Mouse (Mus musculus): ENCODE measurements around the gene Lrch1. TPM values are rescaled to one million over a fixed set of nuclear protein-coding genes. Genes with fewer than 3 reads are reported as not detected.

The Lrch1 gene
- polyA plus RNA-seq, 1 experiment from 2014 or later, result 8.2 TPM

GRCm38 (mm10) chr14:74840820-74841219, 106.9 kb downstream of the Lrch1 start:
- Histone ChIP-seq H3K9me3 (no peaks in the 10 kb centered on the region), H3K4me2 (replicated peaks) (no peak overlapping the region), H3K4me3 (no peak overlapping the region), H3K9ac (replicated peaks) (no peak overlapping the region), H3K4me1 (peaks cover 8% of the 10 kb centered on the region; the same call in 1 of the 2 replicates), H3K36me3 (no peaks in the 10 kb centered on the region), H3K27me3 (no peaks in the 10 kb centered on the region), H3K27ac (replicated peaks) (no peak overlapping the region)
- WGBS, result 56% methylated on average over 3 of the region's 3 CpGs
- ATAC-seq (ENCODE audit: low FRiP score, low read depth), result no peak

- H3K27ac ChIP-seq (replicated peaks), result no peak overlapping the region
- peaks cover 6% of the 10 kb centered on the region; the same call in 1 of the 2 replicates for H3K4me1 ChIP-seq
- no peak overlapping the region for H3K4me3 ChIP-seq
- H3K4me2 ChIP-seq (replicated peaks), result no peak overlapping the region
- H3K36me3 ChIP-seq, result no peaks in the 10 kb centered on the region
- H3K9ac ChIP-seq (replicated peaks), result no peak overlapping the region
- WGBS, result 89% methylated on average over 2 of the region's 2 CpGs
- H3K27me3 ChIP-seq, result no peaks in the 10 kb centered on the region
- no peaks in the 10 kb centered on the region for H3K9me3 ChIP-seq
- no peak for ATAC-seq (ENCODE audit: low FRiP score, low read depth)
These were observed 107.3 kb downstream of the Lrch1 start for GRCm38 (mm10) chr14:74840328-74840727.

- H3K36me3 ChIP-seq, result no peaks in the 10 kb centered on the region
- no peak overlapping the region for H3K4me2 ChIP-seq (replicated peaks)
- no peak overlapping the region for H3K9ac ChIP-seq (replicated peaks)
- no peak overlapping the region for H3K27ac ChIP-seq (replicated peaks)
- H3K27me3 ChIP-seq, result no peaks in the 10 kb centered on the region
- H3K4me1 ChIP-seq, result peaks cover 6% of the 10 kb centered on the region; the same call in 1 of the 2 replicates
- no peak overlapping the region for H3K4me3 ChIP-seq
- WGBS, result 87% methylated on average over 7 of the region's 7 CpGs
- no peak for ATAC-seq (ENCODE audit: low FRiP score, low read depth)
- H3K9me3 ChIP-seq, result no peaks in the 10 kb centered on the region
These were observed 108.9 kb downstream of the Lrch1 start for GRCm38 (mm10) chr14:74838816-74839215.

GRCm38 (mm10) chr14:74835010-74835409, 112.7 kb downstream of the Lrch1 start:
- no peak overlapping the region for H3K9ac ChIP-seq (replicated peaks)
- no peaks in the 10 kb centered on the region for H3K4me1 ChIP-seq
- H3K27me3 ChIP-seq, result no peaks in the 10 kb centered on the region
- no peaks in the 10 kb centered on the region for H3K9me3 ChIP-seq
- WGBS, result 75% methylated on average over 1 of the region's 1 CpGs
- no peak overlapping the region for H3K4me2 ChIP-seq (replicated peaks)
- H3K27ac ChIP-seq (replicated peaks), result no peak overlapping the region
- H3K4me3 ChIP-seq, result no peak overlapping the region
- no peak for ATAC-seq (ENCODE audit: low FRiP score, low read depth)
- no peaks in the 10 kb centered on the region for H3K36me3 ChIP-seq

GRCm38 (mm10) chr14:74834215-74834614, 113.5 kb downstream of the Lrch1 start:
- no peaks in the 10 kb centered on the region for H3K9me3 ChIP-seq
- no peak overlapping the region for H3K27ac ChIP-seq (replicated peaks)
- no peak overlapping the region for H3K4me2 ChIP-seq (replicated peaks)
- H3K9ac ChIP-seq (replicated peaks), result no peak overlapping the region
- 96% methylated on average over 1 of the region's 1 CpGs for WGBS
- no peak for ATAC-seq (ENCODE audit: low FRiP score, low read depth)
- H3K4me1 ChIP-seq, result no peaks in the 10 kb centered on the region
- H3K27me3 ChIP-seq, result no peaks in the 10 kb centered on the region
- H3K4me3 ChIP-seq, result no peak overlapping the region
- H3K36me3 ChIP-seq, result no peaks in the 10 kb centered on the region

GRCm38 (mm10) chr14:74831653-74832052, 116.0 kb downstream of the Lrch1 start:
- no peak overlapping the region for H3K27ac ChIP-seq (replicated peaks)
- 78% methylated on average over 5 of the region's 5 CpGs for WGBS

GRCm38 (mm10) chr14:74831050-74831449, 116.6 kb downstream of the Lrch1 start:
- no peak overlapping the region for H3K4me2 ChIP-seq (replicated peaks)
- H3K36me3 ChIP-seq, result no peaks in the 10 kb centered on the region
- no peak for ATAC-seq (ENCODE audit: low FRiP score, low read depth)
- no peaks in the 10 kb centered on the region for H3K27me3 ChIP-seq
- no peaks in the 10 kb centered on the region for H3K4me1 ChIP-seq
- WGBS, result 56% methylated on average over 5 of the region's 5 CpGs
- H3K9ac ChIP-seq (replicated peaks), result no peak overlapping the region
- no peaks in the 10 kb centered on the region for H3K9me3 ChIP-seq
- H3K27ac ChIP-seq (replicated peaks), result no peak overlapping the region
- H3K4me3 ChIP-seq, result no peak overlapping the region

More at GRCm38 (mm10) chr14:74831653-74832052, 116.0 kb downstream of the Lrch1 start:
- H3K9ac ChIP-seq (replicated peaks), result no peak overlapping the region
- ATAC-seq (ENCODE audit: low FRiP score, low read depth), result no peak
- H3K4me1 ChIP-seq, result no peaks in the 10 kb centered on the region
- H3K4me2 ChIP-seq (replicated peaks), result no peak overlapping the region
- H3K27me3 ChIP-seq, result no peaks in the 10 kb centered on the region
- no peaks in the 10 kb centered on the region for H3K36me3 ChIP-seq
- H3K9me3 ChIP-seq, result no peaks in the 10 kb centered on the region
- no peak overlapping the region for H3K4me3 ChIP-seq

GRCm38 (mm10) chr14:74830591-74830990, 117.1 kb downstream of the Lrch1 start:
- Histone ChIP-seq H3K9ac (replicated peaks) (no peak overlapping the region), H3K4me1 (no peaks in the 10 kb centered on the region), H3K36me3 (no peaks in the 10 kb centered on the region), H3K4me3 (no peak overlapping the region), H3K9me3 (no peaks in the 10 kb centered on the region), H3K4me2 (replicated peaks) (no peak overlapping the region), H3K27me3 (no peaks in the 10 kb centered on the region), H3K27ac (replicated peaks) (no peak overlapping the region)
- 80% methylated on average over 2 of the region's 2 CpGs for WGBS
- no peak for ATAC-seq (ENCODE audit: low FRiP score, low read depth)

GRCm38 (mm10) chr14:74822757-74823680, 124.7 kb downstream of the Lrch1 start:
- H3K27me3 ChIP-seq, result no peaks in the 10 kb centered on the region
- no peak overlapping the region for H3K4me3 ChIP-seq
- H3K4me1 ChIP-seq, result no peaks in the 10 kb centered on the region
- no peak overlapping the region for H3K27ac ChIP-seq (replicated peaks)
- H3K36me3 ChIP-seq, result no peaks in the 10 kb centered on the region
- H3K9me3 ChIP-seq, result no peaks in the 10 kb centered on the region
- no peak overlapping the region for H3K4me2 ChIP-seq (replicated peaks)
- no peak overlapping the region for H3K9ac ChIP-seq (replicated peaks)
- WGBS, result 87% methylated on average over 7 of the region's 7 CpGs
- ATAC-seq (ENCODE audit: low FRiP score, low read depth), result no peak

- no peaks in the 10 kb centered on the region for H3K27me3 ChIP-seq
- ATAC-seq (ENCODE audit: low FRiP score, low read depth), result no peak
- H3K27ac ChIP-seq (replicated peaks), result no peak overlapping the region
- no peaks in the 10 kb centered on the region for H3K9me3 ChIP-seq
- no peak overlapping the region for H3K9ac ChIP-seq (replicated peaks)
- no peaks in the 10 kb centered on the region for H3K4me1 ChIP-seq
- H3K36me3 ChIP-seq, result no peaks in the 10 kb centered on the region
- no peak overlapping the region for H3K4me3 ChIP-seq
- H3K4me2 ChIP-seq (replicated peaks), result no peak overlapping the region
- WGBS, result 57% methylated on average over 2 of the region's 2 CpGs
These were observed 125.6 kb downstream of the Lrch1 start for GRCm38 (mm10) chr14:74822048-74822447.

- Histone ChIP-seq H3K36me3 (no peaks in the 10 kb centered on the region), H3K4me1 (peaks cover 11% of the 10 kb centered on the region), H3K27ac (replicated peaks) (no peak overlapping the region), H3K4me3 (no peak overlapping the region), H3K27me3 (no peaks in the 10 kb centered on the region), H3K9me3 (no peaks in the 10 kb centered on the region), H3K4me2 (replicated peaks) (no peak overlapping the region), H3K9ac (replicated peaks) (no peak overlapping the region)
- ATAC-seq (ENCODE audit: low FRiP score, low read depth), result no peak
- whole genome bisulfite sequencing, result 90% methylated on average over 11 of the region's 11 CpGs
These were observed 127.4 kb downstream of the Lrch1 start for GRCm38 (mm10) chr14:74820180-74820813.

GRCm38 (mm10) chr14:74816705-74817104, 131.0 kb downstream of the Lrch1 start:
- no peak for ATAC-seq (ENCODE audit: low FRiP score, low read depth)

More at GRCm38 (mm10) chr14:74816705-74817104, 131.0 kb downstream of the Lrch1 start:
- H3K4me2 ChIP-seq (replicated peaks), result no peak overlapping the region
- H3K27me3 ChIP-seq, result no peaks in the 10 kb centered on the region
- no peak overlapping the region for H3K9ac ChIP-seq (replicated peaks)
- H3K4me3 ChIP-seq, result no peak overlapping the region
- no peak overlapping the region for H3K27ac ChIP-seq (replicated peaks)
- peaks cover 18% of the 10 kb centered on the region for H3K4me1 ChIP-seq
- no peaks in the 10 kb centered on the region for H3K36me3 ChIP-seq
- WGBS, result 29% methylated on average over 6 of the region's 6 CpGs
- no peaks in the 10 kb centered on the region for H3K9me3 ChIP-seq
